ENCODE assay signal across 8 mouse cellular contexts in the genomic region with DNA sequence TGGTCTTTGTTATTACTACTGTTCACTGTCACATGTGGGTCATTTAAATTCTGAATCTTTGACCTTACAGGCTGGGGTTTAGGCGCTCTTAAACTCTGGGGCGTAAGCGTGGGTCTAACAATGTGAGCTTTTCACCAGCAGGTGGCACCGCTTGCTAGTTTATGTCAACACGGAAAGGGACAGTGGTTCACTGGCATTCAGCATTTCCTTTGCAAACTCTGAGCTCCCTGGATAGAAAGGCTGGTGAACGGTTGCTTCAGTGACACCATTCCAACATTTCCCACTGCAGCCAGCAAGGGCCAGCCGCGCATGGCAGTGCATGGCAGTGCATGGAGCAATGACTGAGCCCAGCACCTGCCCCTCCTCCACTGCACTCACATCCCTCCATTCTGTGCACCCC. TPM values are rescaled to one million over a fixed set of nuclear protein-coding genes. Genes with fewer than 3 reads are reported as not detected.
A peak's percentile ranks its signal among the peaks of the same experiment; 100 is the strongest.
DNase-seq lines count a peak whose midpoint lies in the region; ATAC-seq lines count a peak whose summit lies in the region.

No protein-coding gene starts in this region.

- no peak overlapping the region for H3K4me3 ChIP-seq in limb, embryonic 13.5 days

- ATAC-seq in limb, embryonic 13.5 days (ENCODE audit: low FRiP score, low read depth) = peak; percentile 41; the same call in 1 of the 2 replicates
- peak; percentile 39; the same call in 1 of the 2 replicates for ATAC-seq in monocyte, adult 5-6 weeks (replicated peaks; ENCODE audit: insufficient number of reproducible peaks, low FRiP score, low TSS enrichment, poor library complexity, severe bottlenecking)

- DNase-seq in CD4-positive helper T cell, adult 2 months (ENCODE audit: low read depth, low spot score) = peak; percentile 69
- DNase-seq in adipocyte (ENCODE audit: low spot score) = peak; percentile 81
- DNase-seq in embryo, embryonic 10 days (ENCODE audit: low spot score) = peak; percentile 92
- DNase-seq in gastrocnemius, postnatal 25 days = peak; percentile 49
- DNase-seq in kidney, adult 8-10 months = peak; percentile 58 to 79
- DNase-seq in telencephalon, adult 2 months (ENCODE audit: low read depth, low spot score) = peak; percentile 58

- H3K27me3 ChIP-seq in limb, embryonic 13.5 days = 0 out of 2 replicates have a peak, but pooled peaks cover 8% of the 10 kb centered on the region

- no peak overlapping the region for H3K27ac ChIP-seq in limb, embryonic 13.5 days

- H3K9ac ChIP-seq in limb, embryonic 13.5 days = no peak overlapping the region

- H3K9me3 ChIP-seq in limb, embryonic 13.5 days = no peaks in the 10 kb centered on the region

- WGBS in limb, embryonic 13.5 days = 5% methylated on average over 8 of the region's 8 CpGs

- H3K4me1 ChIP-seq in limb, embryonic 13.5 days = peaks cover 9% of the 10 kb centered on the region

- H3K4me2 ChIP-seq in limb, embryonic 13.5 days (replicated peaks) = no peak overlapping the region

- H3K36me3 ChIP-seq in limb, embryonic 13.5 days = peaks cover 30% of the 10 kb centered on the region

RNA-seq across cellular contexts. Expression of gene 1810049J17Rik, which starts 49.5 kb away (rescaled TPM):
- total RNA-seq in gastrocnemius, postnatal 25 days (2021) = under 1 TPM in 1 of 2 experiments, not detected in 1; 0.91 TPM
- 0.84 TPM in 1 of 2 replicates, not detected in the other for polyA plus RNA-seq in limb, embryonic 13.5 days (2015; fragmentation: Nextera tagmentation; extraction: Ambion mirVana)
- 1.7 TPM in 1 of 3 replicates, not detected in the others for total RNA-seq in monocyte, adult 5-6 weeks (2017)

RNA-seq across cellular contexts. Expression of gene Golph3, which starts 49.9 kb away (rescaled TPM):
- total RNA-seq in gastrocnemius, postnatal 25 days (2021) = 10 to 100 TPM; 65.3 to 70.8 TPM
- polyA plus RNA-seq in limb, embryonic 13.5 days (2015; fragmentation: Nextera tagmentation; extraction: Ambion mirVana) = 84.1 and 91.9 TPM in 2 replicates
- 96.4 to 118 TPM (median 109 TPM) in 3 replicates for total RNA-seq in monocyte, adult 5-6 weeks (2017)
